Mouse (Mus musculus) layer of hippocampus, adult 9-10 months (tissue): ENCODE data around the gene Tnfrsf14.

Source experiments
- DNase-seq: peaks from one replicate; pipeline ENCODE4 v3.0.0; 2022; ENCODE audit warnings: low spot score

Tnfrsf14 gene

GRCm38 (mm10) chr4:154914707-154915106, 13.7 kb downstream of the Tnfrsf14 start:
- no peak for DNase-seq

- DNase-seq, result no peak
These were observed 14.1 kb downstream of the Tnfrsf14 start for GRCm38 (mm10) chr4:154914252-154914651.

- DNase-seq, result no peak
These were observed 14.5 kb downstream of the Tnfrsf14 start for GRCm38 (mm10) chr4:154913845-154914244.

GRCm38 (mm10) chr4:154911644-154912043, 16.7 kb downstream of the Tnfrsf14 start:
- no peak for DNase-seq

- DNase-seq, result peak; percentile 25
These were observed 17.5 kb downstream of the Tnfrsf14 start for GRCm38 (mm10) chr4:154910606-154911522.

GRCm38 (mm10) chr4:154908490-154908889, 19.9 kb downstream of the Tnfrsf14 start:
- DNase-seq, result no peak

GRCm38 (mm10) chr4:154907833-154908232, 20.5 kb downstream of the Tnfrsf14 start:
- DNase-seq, result peak; percentile 60

- peak; percentile 83 for DNase-seq
These were observed 23.9 kb downstream of the Tnfrsf14 start for GRCm38 (mm10) chr4:154904185-154905071.

GRCm38 (mm10) chr4:154902371-154902770, 26.0 kb downstream of the Tnfrsf14 start:
- DNase-seq, result no peak

GRCm38 (mm10) chr4:154898506-154899446, 29.6 kb downstream of the Tnfrsf14 start, which contains the start of gene Fam213b:
Gene Fam213b (minus strand): TSS chr4:154899135.
- no peak for DNase-seq

- no peak for DNase-seq
These were observed 30.5 kb downstream of the Tnfrsf14 start for GRCm38 (mm10) chr4:154897676-154898465.

- DNase-seq, result no peak
These were observed 32.8 kb downstream of the Tnfrsf14 start for GRCm38 (mm10) chr4:154895549-154895948.

- no peak for DNase-seq
These were observed 37.5 kb downstream of the Tnfrsf14 start for GRCm38 (mm10) chr4:154890887-154891286.

- no peak for DNase-seq
These were observed 40.6 kb downstream of the Tnfrsf14 start for GRCm38 (mm10) chr4:154887593-154888250.

- no peak for DNase-seq
These were observed 41.3 kb downstream of the Tnfrsf14 start for GRCm38 (mm10) chr4:154886876-154887592.

GRCm38 (mm10) chr4:154885416-154885815, 42.9 kb downstream of the Tnfrsf14 start:
- no peak for DNase-seq

GRCm38 (mm10) chr4:154882014-154882659, 46.2 kb downstream of the Tnfrsf14 start:
- DNase-seq, result no peak

GRCm38 (mm10) chr4:154880730-154881129, 47.6 kb downstream of the Tnfrsf14 start:
- no peak for DNase-seq
